Mouse (Mus musculus) C2C12 (cell line): ENCODE data around the gene Trim38. TPM values are rescaled to one million over a fixed set of nuclear protein-coding genes. Genes with fewer than 3 reads are reported as not detected.

Experiments used
- H3K27me3 ChIP-seq: one replicate; pipeline ENCODE4 v1.6.1; 2011; ENCODE audit not compliant: control insufficient read depth, insufficient read depth, insufficient read length
- H3K36me3 ChIP-seq: one replicate; pipeline ENCODE4 v1.6.1; 2011; ENCODE audit not compliant: control insufficient read depth, insufficient read depth
- H3K4me3 ChIP-seq: one replicate; pipeline ENCODE4 v1.5.1; 2011; ENCODE audit warnings: mild to moderate bottlenecking, control low read depth; ENCODE audit not compliant: poor library complexity, insufficient read depth, severe bottlenecking
- H3K79me2 ChIP-seq: one replicate; pipeline ENCODE4 v1.6.1; 2011; ENCODE audit not compliant: control insufficient read depth, insufficient read depth
- H3K79me3 ChIP-seq: one replicate; pipeline ENCODE4 v1.6.1; 2011; ENCODE audit warnings: low read depth, control low read depth
- H3ac ChIP-seq: one replicate; pipeline ENCODE3; 2011; ENCODE audit warnings: low read depth; ENCODE audit not compliant: control insufficient read depth, insufficient read length
- CEBPB ChIP-seq: IDR thresholded peaks from one replicate; pipeline ENCODE4 v1.6.1; 2011; ENCODE audit warnings: low read depth, mild to moderate bottlenecking, control low read depth, moderate library complexity
- CTCF ChIP-seq: IDR thresholded peaks from one replicate; pipeline ENCODE4 v1.5.1; 2011; ENCODE audit not compliant: control insufficient read depth, insufficient read depth, insufficient read length
- FOSL1 ChIP-seq: IDR thresholded peaks from one replicate; pipeline ENCODE4 v1.8.0; 2011; ENCODE audit warnings: mild to moderate bottlenecking, low read length; ENCODE audit not compliant: poor library complexity, insufficient read depth, severe bottlenecking
- MAX ChIP-seq: IDR thresholded peaks from one replicate; pipeline ENCODE4 v1.6.1; 2011; ENCODE audit warnings: mild to moderate bottlenecking, control low read depth
- MYOD1 ChIP-seq: IDR thresholded peaks from one replicate; pipeline ENCODE4 v1.6.1; 2011; ENCODE audit warnings: low read depth; ENCODE audit not compliant: control insufficient read depth, insufficient read length
- MYOG ChIP-seq: IDR thresholded peaks from one replicate; pipeline ENCODE4 v1.6.1; 2011; ENCODE audit not compliant: control insufficient read depth, insufficient read length; ENCODE audit errors: extremely low read depth
- USF1 ChIP-seq: IDR thresholded peaks from one replicate; pipeline ENCODE4 v1.6.1; 2011; ENCODE audit warnings: low read depth, mild to moderate bottlenecking, control low read depth, moderate library complexity
- polyA plus RNA-seq: library from polyadenylated mRNA; unstranded; fragments of >200 nt; fragmentation: generic; extraction: Trizol; gene quantifications from one replicate; pipeline ENCODE4 v1.2.1, GENCODE M21; 2012; ENCODE audit warnings: missing spikeins

Trim38 gene
- polyA plus RNA-seq, 1 experiment = 0.02 TPM

- Histone ChIP-seq H3K4me3 (peak overlapping the region; percentile 29), H3K79me3 (peaks cover 1% of the 10 kb centered on the region), H3ac (peak overlapping the region; percentile 55), H3K27me3 (no peaks in the 10 kb centered on the region), H3K79me2 (no peaks in the 10 kb centered on the region), H3K36me3 (no peaks in the 10 kb centered on the region)
- TF ChIP-seq MYOG (no peak), CEBPB (no peak), USF1 (no peak), CTCF (no peak), MYOD1 (no peak), FOSL1 (no peak), MAX (no peak)
These were observed 29.8 kb upstream of the Trim38 start for GRCm38 (mm10) chr13:23739922-23740252.

DNA sequence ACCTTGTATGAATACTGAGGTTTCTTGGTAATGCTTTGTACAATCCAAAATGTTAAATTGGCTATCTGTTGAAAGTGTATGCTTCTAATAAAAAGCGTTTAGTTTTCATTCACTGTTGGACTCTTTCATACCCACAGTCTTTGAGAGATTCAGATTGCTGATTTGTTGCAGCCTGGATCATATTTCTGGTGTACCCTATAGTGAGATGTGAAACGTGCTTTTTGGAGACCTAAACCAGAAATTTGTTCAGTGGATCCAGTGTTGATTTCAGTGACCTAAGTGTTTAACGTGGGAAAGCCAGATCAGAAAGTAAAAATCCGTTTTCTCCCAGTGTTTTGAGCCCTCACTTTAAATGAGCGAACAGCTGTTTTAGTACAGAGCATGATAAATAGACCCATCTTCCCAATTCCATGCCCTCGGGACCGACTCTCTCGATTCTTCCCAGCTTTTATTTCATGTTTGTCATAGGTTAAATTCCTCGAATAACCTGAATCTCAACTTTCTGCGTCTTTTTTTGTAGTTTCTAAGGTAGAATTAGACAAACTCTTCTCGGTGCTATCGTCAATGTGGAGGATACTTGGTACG is 29.4 kb upstream of the Trim38 start:
- peaks cover 1% of the 10 kb centered on the region for H3K79me3 ChIP-seq
- peak overlapping the region; percentile 29 for H3K4me3 ChIP-seq
- no peaks in the 10 kb centered on the region for H3K79me2 ChIP-seq
- no peaks in the 10 kb centered on the region for H3K27me3 ChIP-seq
- TF ChIP-seq MYOD1 (no peak), USF1 (no peak), MYOG (no peak)
- H3ac ChIP-seq = peak overlapping the region; percentile 52
- H3K36me3 ChIP-seq = no peaks in the 10 kb centered on the region

- H3K79me2 ChIP-seq = no peaks in the 10 kb centered on the region
- no peaks in the 10 kb centered on the region for H3K36me3 ChIP-seq
- H3K4me3 ChIP-seq = no peak overlapping the region
- peaks cover 1% of the 10 kb centered on the region for H3K79me3 ChIP-seq
- no peaks in the 10 kb centered on the region for H3K27me3 ChIP-seq
- TF ChIP-seq FOSL1 (no peak), MAX (no peak), CEBPB (no peak), CTCF (no peak), MYOD1 (no peak), MYOG (no peak), USF1 (no peak)
- H3ac ChIP-seq = no peak overlapping the region
These were observed 28.8 kb upstream of the Trim38 start for GRCm38 (mm10) chr13:23740910-23741309.

DNA sequence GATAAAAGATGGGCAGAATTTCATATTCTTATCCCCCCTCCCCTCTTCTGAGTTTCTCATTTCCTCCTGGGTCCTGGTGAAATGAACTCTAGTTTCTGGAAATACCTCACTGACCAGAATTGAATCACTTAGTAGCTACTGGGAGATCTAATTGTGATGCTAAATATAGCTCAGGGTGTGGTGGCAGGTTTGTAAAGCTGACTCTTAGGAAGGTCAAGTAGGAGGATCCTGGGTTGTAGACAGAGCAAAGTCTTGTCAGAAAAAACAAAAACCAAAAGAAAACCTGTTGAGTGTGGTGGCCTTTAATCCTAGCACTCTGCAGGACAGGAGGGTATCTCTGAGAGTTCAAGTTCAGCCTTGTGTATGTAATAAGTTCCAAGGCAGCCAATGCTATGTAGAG is 27.7 kb upstream of the Trim38 start:
- H3K4me3 ChIP-seq = no peak overlapping the region
- H3K27me3 ChIP-seq = no peaks in the 10 kb centered on the region
- H3K79me2 ChIP-seq = no peaks in the 10 kb centered on the region
- no peak overlapping the region for H3ac ChIP-seq
- TF ChIP-seq MYOG = no peak
- TF ChIP-seq USF1 = no peak
- TF ChIP-seq CEBPB = no peak
- TF ChIP-seq MAX = no peak
- no peak for TF ChIP-seq FOSL1
- TF ChIP-seq MYOD1 = no peak
- no peak for TF ChIP-seq CTCF
- peaks cover 1% of the 10 kb centered on the region for H3K79me3 ChIP-seq
- no peaks in the 10 kb centered on the region for H3K36me3 ChIP-seq

DNA sequence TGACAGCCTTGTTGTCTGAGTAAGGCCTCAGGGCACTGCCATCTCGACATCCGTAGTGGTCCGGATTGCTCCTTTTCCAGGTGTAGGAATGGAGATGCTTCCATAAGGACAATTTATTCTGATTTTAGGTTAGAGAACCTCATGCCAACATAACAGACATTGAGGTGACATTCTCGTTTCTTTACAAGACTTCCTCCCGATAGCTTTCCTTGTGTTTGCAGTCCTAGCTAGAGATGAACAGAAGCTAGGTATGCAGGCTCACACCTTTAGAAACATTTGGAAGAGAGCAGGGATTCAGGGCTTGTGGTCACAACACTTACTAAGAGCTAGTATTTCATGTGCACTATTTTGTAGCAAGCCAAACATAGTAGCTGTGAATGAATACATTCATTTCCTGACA is 26.5 kb upstream of the Trim38 start:
- peaks cover 1% of the 10 kb centered on the region for H3K79me3 ChIP-seq
- H3K4me3 ChIP-seq = no peak overlapping the region
- TF ChIP-seq CEBPB (no peak), MYOG (no peak), CTCF (no peak)
- no peak overlapping the region for H3ac ChIP-seq
- no peaks in the 10 kb centered on the region for H3K27me3 ChIP-seq
- H3K79me2 ChIP-seq = no peaks in the 10 kb centered on the region
- H3K36me3 ChIP-seq = no peaks in the 10 kb centered on the region

GRCm38 (mm10) chr13:23743963-23744362 is 25.8 kb upstream of the Trim38 start:
- H3K4me3 ChIP-seq = no peak overlapping the region
- TF ChIP-seq USF1 (no peak), FOSL1 (no peak), CTCF (no peak), MYOG (no peak)
- H3K36me3 ChIP-seq = no peaks in the 10 kb centered on the region

More at GRCm38 (mm10) chr13:23743963-23744362, 25.8 kb upstream of the Trim38 start:
- H3K27me3 ChIP-seq = no peaks in the 10 kb centered on the region
- no peak overlapping the region for H3ac ChIP-seq
- no peaks in the 10 kb centered on the region for H3K79me2 ChIP-seq
- H3K79me3 ChIP-seq = peaks cover 1% of the 10 kb centered on the region
